8 mouse cellular contexts compared by ENCODE assay signal in the genomic region with DNA sequence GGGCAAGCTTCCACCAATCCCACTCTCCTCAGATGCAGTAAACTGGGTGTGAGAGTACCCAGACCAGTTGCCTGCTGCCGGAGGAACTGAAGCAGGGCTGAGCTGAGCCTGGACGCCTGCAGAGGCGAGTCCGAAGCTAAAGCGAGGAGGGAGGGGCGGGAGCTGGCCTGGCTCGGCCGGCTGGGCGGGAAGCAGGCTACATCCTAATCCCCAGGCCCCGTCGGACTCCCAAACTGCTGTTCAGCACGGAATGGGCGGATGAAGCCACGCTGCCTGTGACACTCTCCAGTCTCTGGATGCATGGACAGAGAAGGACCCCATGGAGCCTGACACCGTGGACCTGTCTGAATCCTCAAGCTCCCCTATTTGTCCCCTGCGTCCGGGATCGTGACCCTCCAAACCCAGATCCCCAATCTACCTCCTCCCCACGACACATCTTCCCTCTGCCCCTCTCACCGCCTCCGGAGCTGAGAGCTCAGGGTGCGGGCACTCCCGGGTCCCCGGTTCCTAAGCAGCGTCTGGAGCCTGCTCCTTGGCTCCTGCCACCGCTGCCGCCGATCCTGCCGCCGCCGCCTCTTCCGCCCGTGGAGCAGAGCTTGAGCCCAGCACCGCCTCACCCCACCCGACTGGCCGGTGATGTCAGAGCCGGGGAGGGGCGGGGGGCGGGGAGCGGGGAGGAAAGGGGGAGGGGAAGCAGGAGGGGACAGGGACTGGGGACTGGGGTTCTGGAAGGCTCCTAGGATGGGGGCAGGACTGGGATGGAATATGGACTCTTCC. TPM values are rescaled to one million over a fixed set of nuclear protein-coding genes. Genes with fewer than 3 reads are reported as not detected.
DNase-seq lines count a peak whose midpoint lies in the region; ATAC-seq lines count a peak whose summit lies in the region.

A gene (minus strand): TSS at position 664 of the 777 bp plus-strand sequence.

- DNase-seq in heart, adult 9 months (ENCODE audit: low spot score in 2 of 2): peak; percentile 87 to 89
- DNase-seq in kidney, adult 9 months: peak; percentile 80
- peak; percentile 32 to 33 for DNase-seq in spleen, postnatal 14 days (ENCODE audit: low spot score in 2 of 2)

- H3K4me3 ChIP-seq in erythroblast, embryonic 14.5 days (replicated peaks): peak within 1 kb of the TSS; percentile 54
- peak within 1 kb of the TSS; percentile 65 for H3K4me3 ChIP-seq in embryonic facial prominence, embryonic 12.5 days
- peak within 1 kb of the TSS; percentile 71 for H3K4me3 ChIP-seq in limb, embryonic 15.5 days
- peak within 1 kb of the TSS; percentile 71 for H3K4me3 ChIP-seq in midbrain, embryonic 16.5 days (ENCODE audit: low read depth, low read length)

- no peak for ATAC-seq in erythroblast, adult 5-6 weeks (replicated peaks; ENCODE audit: low FRiP score, poor library complexity, severe bottlenecking)
- peak; percentile 50 for ATAC-seq in embryonic facial prominence, embryonic 12.5 days (ENCODE audit: insufficient number of reproducible peaks, insufficient read depth, low FRiP score, low TSS enrichment)
- ATAC-seq in limb, embryonic 15.5 days (ENCODE audit: insufficient number of reproducible peaks, low FRiP score, low TSS enrichment, low read depth): peak; percentile 81
- ATAC-seq in midbrain, embryonic 16.5 days: peak; percentile 79

- peaks cover 12% of the 10 kb centered on the region for H3K36me3 ChIP-seq in erythroblast, embryonic 14.5 days (ENCODE audit: control insufficient read depth)
- peaks cover 5% of the 10 kb centered on the region; the same call in 1 of the 2 replicates for H3K36me3 ChIP-seq in embryonic facial prominence, embryonic 12.5 days
- H3K36me3 ChIP-seq in limb, embryonic 15.5 days: peaks cover 8% of the 10 kb centered on the region
- H3K36me3 ChIP-seq in midbrain, embryonic 16.5 days (ENCODE audit: control insufficient read depth, insufficient read depth, low read length): no peaks in the 10 kb centered on the region

- H3K9me3 ChIP-seq in erythroblast, embryonic 14.5 days (ENCODE audit: control insufficient read depth, low read length): no peaks in the 10 kb centered on the region
- no peaks in the 10 kb centered on the region for H3K9me3 ChIP-seq in embryonic facial prominence, embryonic 12.5 days
- no peaks in the 10 kb centered on the region for H3K9me3 ChIP-seq in limb, embryonic 15.5 days
- H3K9me3 ChIP-seq in midbrain, embryonic 16.5 days (replicated peaks; ENCODE audit: control insufficient read depth, low read length, poor library complexity, severe bottlenecking): no peaks in the 10 kb centered on the region

- under 1% methylated on average over 37 of the region's 40 CpGs for WGBS in embryonic facial prominence, embryonic 12.5 days
- WGBS in limb, embryonic 15.5 days: under 1% methylated on average over 38 of the region's 40 CpGs
- 0% methylated on average over 38 of the region's 40 CpGs for WGBS in midbrain, embryonic 16.5 days

- peaks cover 8% of the 10 kb centered on the region for H3K4me1 ChIP-seq in erythroblast, embryonic 14.5 days (ENCODE audit: control insufficient read depth)
- peaks cover 52% of the 10 kb centered on the region for H3K4me1 ChIP-seq in embryonic facial prominence, embryonic 12.5 days
- peaks cover 56% of the 10 kb centered on the region for H3K4me1 ChIP-seq in limb, embryonic 15.5 days
- peaks cover 51% of the 10 kb centered on the region for H3K4me1 ChIP-seq in midbrain, embryonic 16.5 days (ENCODE audit: control insufficient read depth, insufficient read depth, low read length)

- peak within 1 kb of the TSS; percentile 77 for H3K4me2 ChIP-seq in embryonic facial prominence, embryonic 12.5 days (replicated peaks)
- H3K4me2 ChIP-seq in limb, embryonic 15.5 days: peak within 1 kb of the TSS; percentile 67
- H3K4me2 ChIP-seq in midbrain, embryonic 16.5 days (ENCODE audit: low read length): peak within 1 kb of the TSS; percentile 93

- peaks cover 44% of the 10 kb centered on the region for H3K27me3 ChIP-seq in erythroblast, embryonic 14.5 days (ENCODE audit: control insufficient read depth)
- no peaks in the 10 kb centered on the region for H3K27me3 ChIP-seq in embryonic facial prominence, embryonic 12.5 days
- H3K27me3 ChIP-seq in limb, embryonic 15.5 days: no peaks in the 10 kb centered on the region
- H3K27me3 ChIP-seq in midbrain, embryonic 16.5 days (ENCODE audit: control insufficient read depth, insufficient read depth, low read depth, low read length): no peaks in the 10 kb centered on the region

- peak within 1 kb of the TSS; percentile 79 for H3K9ac ChIP-seq in embryonic facial prominence, embryonic 12.5 days
- H3K9ac ChIP-seq in limb, embryonic 15.5 days: peak within 1 kb of the TSS; percentile 76
- H3K9ac ChIP-seq in midbrain, embryonic 16.5 days (ENCODE audit: low read depth, low read length): peak within 1 kb of the TSS; percentile 91

- H3K27ac ChIP-seq in embryonic facial prominence, embryonic 12.5 days: peak within 1 kb of the TSS; percentile 80
- H3K27ac ChIP-seq in limb, embryonic 15.5 days: peak within 1 kb of the TSS; percentile 91
- H3K27ac ChIP-seq in midbrain, embryonic 16.5 days (ENCODE audit: low read length): peak within 1 kb of the TSS; percentile 96

RNA-seq across cellular contexts. Expression of the gene that starts here (rescaled TPM):
- 0.04 and 0.10 TPM in 2 replicates for polyA plus RNA-seq in erythroblast, embryonic 14.5 days (2012)
- 2.5 and 3.1 TPM in 2 replicates for total RNA-seq in erythroblast, adult 5-6 weeks (2015; ENCODE audit: low replicate concordance)
- total RNA-seq in erythroblast, adult 5-6 weeks (2017; ENCODE audit: low replicate concordance): 2.6 and 5.4 TPM in 2 replicates
- polyA plus RNA-seq in embryonic facial prominence, embryonic 12.5 days (2016; fragmentation: Nextera tagmentation; extraction: Ambion mirVana): 118 TPM in 2 replicates
- 136 and 153 TPM in 2 replicates for polyA plus RNA-seq in limb, embryonic 15.5 days (2015; fragmentation: Nextera tagmentation; extraction: Ambion mirVana)
- 460 and 525 TPM in 2 replicates for polyA plus RNA-seq in midbrain, embryonic 16.5 days (2015; fragmentation: Nextera tagmentation; extraction: Ambion mirVana)

Comparison
In these comparisons a context has a peak if more than half of its experiments do, and no peak if none do; other contexts are left out.
1. RNA of the gene that starts here (polyA plus RNA-seq): 460 to 525 TPM in midbrain, embryonic 16.5 days, 136 to 153 TPM in limb, embryonic 15.5 days and 118 TPM in embryonic facial prominence, embryonic 12.5 days; 0.04 to 0.10 TPM in erythroblast, embryonic 14.5 days; every median in the first group is over 100 times any median in the second.
2. DNase-seq: peak in every context shown above with its lines; median percentile 88 in heart, adult 9 months; 80 in kidney, adult 9 months; 32 in spleen, postnatal 14 days.
3. Peak in every context shown above with its lines, with median percentiles within 50 percentile points of each other: H3K4me3 ChIP-seq, H3K27ac ChIP-seq, H3K4me2 ChIP-seq and H3K9ac ChIP-seq.